Mouse (Mus musculus) midbrain, embryonic 11.5 days (tissue): Measurements from ENCODE around the gene Agap3. TPM values are rescaled to one million over a fixed set of nuclear protein-coding genes. Genes with fewer than 3 reads are reported as not detected.

Experiments
- ATAC-seq: fragments of 200-750 bp; cut with Nextera tagmentation; 2 replicates; pipeline ENCODE4 v1.8.0; 2017; ENCODE audit warnings: moderate TSS enrichment, moderate library complexity; ENCODE audit not compliant: low FRiP score
- DNase-seq: peaks from one replicate; pipeline ENCODE4 v3.0.0; 2015; ENCODE audit warnings: low spot score; ENCODE audit errors: missing footprints
- H3K27ac ChIP-seq: fragments of 300-500 bp; sonication (generic); 2 replicates; pipeline ENCODE4 v1.5.1; 2014; ENCODE audit warnings: low read depth, low read length
- H3K27me3 ChIP-seq: fragments of 300-500 bp; sonication (generic); 2 replicates; pipeline ENCODE4 v1.6.1; 2014; ENCODE audit warnings: mild to moderate bottlenecking, low read length, moderate library complexity, mixed read lengths; ENCODE audit not compliant: control insufficient read depth, insufficient read depth
- H3K36me3 ChIP-seq: fragments of 300-500 bp; sonication (generic); 2 replicates; pipeline ENCODE4 v1.6.1; 2014; ENCODE audit warnings: mild to moderate bottlenecking, low read length, moderate library complexity, mixed read lengths; ENCODE audit not compliant: control insufficient read depth, insufficient read depth
- H3K4me1 ChIP-seq: fragments of 300-500 bp; sonication (generic); 2 replicates; pipeline ENCODE4 v1.6.1; 2014; ENCODE audit warnings: low read length; ENCODE audit not compliant: control insufficient read depth, insufficient read depth
- H3K4me2 ChIP-seq: fragments of 300-500 bp; sonication (generic); 2 replicates; pipeline ENCODE4 v1.6.1; 2014; ENCODE audit warnings: mild to moderate bottlenecking, moderate library complexity
- H3K4me3 ChIP-seq: fragments of 300-500 bp; sonication (generic); 2 replicates; pipeline ENCODE4 v1.5.1; 2014; ENCODE audit warnings: low read depth, low read length
- H3K9ac ChIP-seq: fragments of 300-500 bp; sonication (generic); 2 replicates; pipeline ENCODE4 v1.6.1; 2014; ENCODE audit warnings: low read length
- H3K9me3 ChIP-seq: fragments of 300-500 bp; sonication (generic); 2 replicates; pipeline ENCODE4 v1.6.1; 2016; ENCODE audit warnings: low read length; ENCODE audit not compliant: control insufficient read depth
- WGBS: fragments of 180-500 bp; shearing (Covaris S2); extraction: QIAGEN DNeasy Blood & Tissue Kit; methylation state at CpG from one replicate; pipeline ENCODE4 v1.1.7; 2014; 5-methylcytosine and 5-hydroxymethylcytosine counted together
- polyA plus RNA-seq: library from polyadenylated mRNA; unstranded; fragments of >200 nt; fragmentation: Nextera tagmentation; extraction: Ambion mirVana; gene quantifications from 2 replicates; pipeline ENCODE4 v1.2.1, GENCODE M21; 2014

Agap3 gene
- polyA plus RNA-seq, 1 experiment from 2014 or later, result 57.0 TPM

DNA sequence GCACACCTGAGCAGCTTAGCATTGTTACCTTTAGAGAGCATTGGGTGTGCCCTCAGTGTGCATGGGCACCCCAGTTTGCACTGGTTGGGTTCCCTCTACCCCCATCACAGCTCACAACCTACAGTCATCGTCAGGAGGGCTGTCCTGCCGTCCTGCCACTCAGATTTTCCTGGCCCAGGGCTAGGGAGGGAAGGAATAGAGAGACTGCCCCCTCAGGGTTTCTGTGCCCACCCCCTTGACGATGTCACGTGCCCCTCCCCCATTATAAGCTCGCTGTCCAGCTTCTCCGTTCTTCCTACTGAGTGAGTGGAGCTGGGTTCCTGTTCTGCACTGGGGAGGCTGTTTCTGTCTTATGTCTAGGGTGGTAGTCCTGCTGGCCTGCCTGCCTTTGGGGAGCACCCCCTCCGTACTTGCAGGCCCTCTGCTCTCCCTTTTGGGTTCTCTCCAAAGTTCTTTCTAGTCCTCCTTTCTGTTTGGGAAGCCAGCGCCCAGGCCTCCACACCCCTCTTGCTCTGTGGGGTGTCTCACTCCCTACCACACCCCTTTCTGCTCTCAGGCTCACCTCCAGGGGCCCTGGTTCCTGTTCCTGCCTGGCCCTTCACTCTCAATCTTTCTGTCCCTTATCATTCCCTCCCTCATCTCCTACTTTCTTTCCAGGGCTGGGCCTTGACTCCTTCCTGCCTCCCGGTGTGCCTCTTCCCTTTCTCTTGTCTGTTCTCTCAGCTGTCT is 25.3 kb upstream of the Agap3 start:
- Histone ChIP-seq H3K4me1 (peaks cover 49% of the 10 kb centered on the region), H3K36me3 (peaks cover 3% of the 10 kb centered on the region; the same call in 1 of the 2 replicates), H3K4me2 (peak overlapping the region; percentile 79), H3K27me3 (no peaks in the 10 kb centered on the region), H3K9me3 (no peaks in the 10 kb centered on the region), H3K9ac (0 out of 2 replicates have a peak overlapping the region, but pooled peaks have one; percentile 2), H3K4me3 (peak overlapping the region; percentile 59), H3K27ac (no peak overlapping the region)
- no peak for ATAC-seq
- no peak for DNase-seq
- WGBS, result 7% methylated on average over 9 of the region's 9 CpGs

DNA sequence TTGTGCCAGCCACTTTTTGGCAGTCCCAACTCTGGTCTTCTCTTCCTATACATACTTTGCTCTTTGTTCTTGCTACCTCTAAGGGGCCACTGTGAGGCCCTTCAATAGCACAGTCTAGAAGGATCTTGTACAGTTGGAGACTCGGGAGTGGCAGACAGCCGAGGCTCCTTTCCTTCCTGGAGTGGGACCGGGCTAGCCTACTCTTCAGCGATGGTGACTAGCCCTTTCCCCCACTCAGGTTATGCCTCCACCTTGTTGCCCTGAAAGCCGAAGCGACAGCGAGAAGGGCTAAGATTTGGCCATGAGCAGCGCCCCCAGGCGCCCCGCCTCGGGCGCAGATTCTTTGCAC is 24.7 kb upstream of the Agap3 start:
- H3K9me3 ChIP-seq, result no peaks in the 10 kb centered on the region
- no peak overlapping the region for H3K4me3 ChIP-seq
- H3K4me1 ChIP-seq, result peaks cover 49% of the 10 kb centered on the region
- peaks cover 7% of the 10 kb centered on the region for H3K36me3 ChIP-seq
- H3K9ac ChIP-seq, result 0 out of 2 replicates have a peak overlapping the region, but pooled peaks have one; percentile 2
- no peak overlapping the region for H3K27ac ChIP-seq
- WGBS, result 15% methylated on average over 12 of the region's 12 CpGs
- peak overlapping the region; percentile 23; the same call in 1 of the 2 replicates for H3K4me2 ChIP-seq
- no peak for DNase-seq
- no peak for ATAC-seq
- no peaks in the 10 kb centered on the region for H3K27me3 ChIP-seq

DNA sequence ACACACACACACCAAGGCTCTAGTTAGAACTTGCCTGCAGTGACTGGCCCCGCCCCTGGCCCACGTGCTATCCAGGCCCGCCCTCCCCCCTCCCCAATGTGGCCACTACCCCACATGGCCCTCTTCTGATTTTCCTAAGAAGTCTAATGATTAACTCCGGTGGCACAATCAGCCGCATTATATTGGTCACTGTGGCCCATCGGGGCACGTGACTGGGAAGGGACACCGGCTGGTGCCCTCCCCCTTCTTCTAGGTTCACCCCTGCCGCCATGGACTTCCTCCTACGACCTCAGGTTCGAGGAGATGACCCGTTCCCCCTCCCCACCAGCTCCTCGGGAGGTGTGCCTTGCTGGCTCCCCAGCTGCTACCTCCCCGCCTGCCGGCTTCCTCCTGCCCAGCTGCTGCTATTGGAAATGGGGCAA is 24.0 kb upstream of the Agap3 start:
- 5% methylated on average over 15 of the region's 15 CpGs for WGBS
- Histone ChIP-seq H3K4me1 (peaks cover 44% of the 10 kb centered on the region), H3K4me2 (peak overlapping the region; percentile 23), H3K36me3 (peaks cover 13% of the 10 kb centered on the region), H3K4me3 (no peak overlapping the region), H3K27ac (no peak overlapping the region), H3K9ac (no peak overlapping the region), H3K27me3 (no peaks in the 10 kb centered on the region), H3K9me3 (no peaks in the 10 kb centered on the region)
- ATAC-seq (no peak), DNase-seq (peak; percentile 87)

DNA sequence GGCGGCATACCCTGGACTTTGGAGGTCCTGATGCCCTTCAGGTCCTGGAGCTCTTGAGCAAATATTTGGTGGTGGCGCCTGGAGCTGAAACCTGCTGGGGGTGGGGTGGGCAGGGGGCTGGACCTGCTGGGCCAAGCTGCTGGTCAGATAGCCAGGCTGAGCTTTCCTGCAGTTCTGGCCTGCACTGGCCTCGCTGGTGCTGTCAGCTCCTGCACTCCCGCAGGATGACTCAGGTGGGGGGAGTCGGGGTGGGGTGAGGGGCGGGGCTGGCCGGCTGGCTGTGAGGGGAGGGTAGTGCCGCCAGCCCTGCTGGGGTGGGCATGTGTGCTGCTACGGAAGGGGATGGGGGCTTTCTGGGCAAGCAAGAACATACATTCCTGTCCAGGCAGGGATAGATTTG is 23.4 kb upstream of the Agap3 start:
- WGBS, result 13% methylated on average over 9 of the region's 9 CpGs
- Histone ChIP-seq H3K4me1 (peaks cover 44% of the 10 kb centered on the region), H3K27me3 (no peaks in the 10 kb centered on the region), H3K4me3 (no peak overlapping the region), H3K4me2 (peak overlapping the region; percentile 23; the same call in 1 of the 2 replicates), H3K9ac (no peak overlapping the region), H3K27ac (no peak overlapping the region), H3K36me3 (peaks cover 14% of the 10 kb centered on the region), H3K9me3 (no peaks in the 10 kb centered on the region)
- no peak for DNase-seq
- no peak for ATAC-seq

DNA sequence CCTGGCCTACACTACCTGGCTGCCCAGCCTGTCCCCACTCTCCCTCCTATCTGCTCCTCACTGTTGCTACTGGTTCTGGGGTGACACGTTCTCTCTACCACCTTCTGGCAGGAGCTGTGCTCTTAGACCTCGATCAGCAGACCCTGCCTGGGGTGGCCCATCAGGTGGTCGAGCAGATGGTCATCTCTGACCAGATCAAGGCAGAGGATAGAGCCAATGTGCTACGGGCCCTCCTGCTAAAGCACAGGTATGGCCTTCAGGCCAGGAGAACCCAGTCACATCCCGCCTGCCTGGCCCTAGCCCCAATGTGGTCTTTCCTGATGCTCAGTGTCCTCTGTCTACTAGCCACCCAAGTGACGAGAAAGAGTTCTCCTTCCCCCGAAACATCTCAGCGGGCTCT is 18.0 kb upstream of the Agap3 start:
- H3K4me1 ChIP-seq, result no peaks in the 10 kb centered on the region
- H3K9me3 ChIP-seq, result no peaks in the 10 kb centered on the region
- H3K27me3 ChIP-seq, result no peaks in the 10 kb centered on the region
- no peak overlapping the region for H3K9ac ChIP-seq
- no peak overlapping the region for H3K4me2 ChIP-seq
- WGBS, result 90% methylated on average over 8 of the region's 8 CpGs
- DNase-seq, result no peak
- H3K4me3 ChIP-seq, result no peak overlapping the region
- H3K27ac ChIP-seq, result no peak overlapping the region
- ATAC-seq, result no peak
- peaks cover 24% of the 10 kb centered on the region for H3K36me3 ChIP-seq

DNA sequence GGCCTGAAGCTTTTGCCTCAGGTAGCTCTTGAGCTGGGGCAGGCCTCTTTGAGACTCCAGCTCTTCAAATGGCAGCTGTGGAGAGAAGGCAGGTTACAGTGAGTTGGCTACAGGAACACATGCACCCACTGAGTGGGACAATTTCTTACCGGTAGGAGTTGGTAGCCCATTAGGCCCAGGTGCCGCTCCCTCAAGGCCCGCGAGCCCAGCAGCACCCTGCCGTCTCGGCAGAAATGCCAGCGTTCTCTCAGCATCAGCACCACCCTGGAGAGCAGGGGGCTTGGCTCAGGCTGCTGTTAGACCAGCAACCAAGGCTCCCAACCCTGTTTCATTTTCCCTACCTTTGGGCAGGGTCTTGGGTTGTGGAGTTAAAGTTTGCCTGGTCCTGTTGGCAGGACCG is 10.8 kb upstream of the Agap3 start:
- Histone ChIP-seq H3K4me1 (peaks cover 12% of the 10 kb centered on the region), H3K9ac (no peak overlapping the region), H3K4me3 (no peak overlapping the region), H3K4me2 (no peak overlapping the region), H3K27ac (no peak overlapping the region), H3K9me3 (no peaks in the 10 kb centered on the region), H3K27me3 (no peaks in the 10 kb centered on the region), H3K36me3 (peaks cover 9% of the 10 kb centered on the region; the same call in 1 of the 2 replicates)
- 92% methylated on average over 8 of the region's 8 CpGs for WGBS
- no peak for DNase-seq
- ATAC-seq, result no peak

DNA sequence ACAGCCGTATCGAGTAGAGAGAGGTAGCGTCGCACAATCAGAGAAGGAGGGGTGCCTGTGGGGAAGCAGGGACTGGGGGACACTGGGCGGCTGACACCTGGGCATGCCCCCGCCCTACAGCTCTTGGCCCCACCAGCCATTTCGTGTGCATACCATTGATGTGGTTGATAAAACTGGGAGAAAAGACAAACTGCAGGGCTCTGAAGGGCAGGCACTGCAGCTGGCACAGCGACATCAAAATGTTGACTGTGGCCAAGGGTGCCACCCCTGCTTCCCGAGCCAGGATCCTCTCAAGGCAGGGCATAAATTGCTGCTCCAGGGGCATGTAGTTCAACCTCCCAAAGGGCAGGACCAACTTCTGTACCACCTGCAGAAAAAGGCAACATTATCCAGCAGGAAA is 9.9 kb upstream of the Agap3 start:
- Histone ChIP-seq H3K9me3 (no peaks in the 10 kb centered on the region), H3K36me3 (peaks cover 9% of the 10 kb centered on the region; the same call in 1 of the 2 replicates), H3K4me2 (no peak overlapping the region), H3K9ac (no peak overlapping the region), H3K4me3 (no peak overlapping the region), H3K4me1 (peaks cover 12% of the 10 kb centered on the region), H3K27me3 (no peaks in the 10 kb centered on the region), H3K27ac (no peak overlapping the region)
- WGBS, result 92% methylated on average over 9 of the region's 9 CpGs
- ATAC-seq (no peak), DNase-seq (no peak)

DNA sequence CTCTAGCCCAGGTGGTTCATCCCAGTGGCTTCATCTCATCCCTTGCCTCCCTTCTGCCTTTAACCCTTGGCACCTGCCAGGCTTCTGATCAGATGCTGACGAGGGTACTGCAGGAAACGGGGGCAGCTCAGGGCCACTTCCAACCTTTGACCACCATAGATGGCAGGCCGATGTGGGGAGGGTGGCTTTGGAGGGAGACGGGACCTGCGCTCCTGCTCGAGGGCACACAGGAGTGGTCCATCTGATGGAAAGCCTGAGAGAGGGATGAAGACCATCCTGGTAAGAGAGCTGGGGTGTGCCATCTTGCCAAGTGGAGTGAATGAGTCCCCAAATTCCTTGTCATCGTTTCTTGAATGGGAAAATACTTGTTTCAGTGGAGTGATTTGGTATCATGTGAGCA is 8.8 kb upstream of the Agap3 start:
- Histone ChIP-seq H3K4me3 (no peak overlapping the region), H3K9ac (no peak overlapping the region), H3K4me1 (peaks cover 20% of the 10 kb centered on the region), H3K27me3 (no peaks in the 10 kb centered on the region; the same call in 1 of the 2 replicates), H3K36me3 (peaks cover 9% of the 10 kb centered on the region; the same call in 1 of the 2 replicates), H3K27ac (no peak overlapping the region), H3K4me2 (no peak overlapping the region), H3K9me3 (no peaks in the 10 kb centered on the region)
- 90% methylated on average over 7 of the region's 7 CpGs for WGBS
- DNase-seq, result no peak
- no peak for ATAC-seq

DNA sequence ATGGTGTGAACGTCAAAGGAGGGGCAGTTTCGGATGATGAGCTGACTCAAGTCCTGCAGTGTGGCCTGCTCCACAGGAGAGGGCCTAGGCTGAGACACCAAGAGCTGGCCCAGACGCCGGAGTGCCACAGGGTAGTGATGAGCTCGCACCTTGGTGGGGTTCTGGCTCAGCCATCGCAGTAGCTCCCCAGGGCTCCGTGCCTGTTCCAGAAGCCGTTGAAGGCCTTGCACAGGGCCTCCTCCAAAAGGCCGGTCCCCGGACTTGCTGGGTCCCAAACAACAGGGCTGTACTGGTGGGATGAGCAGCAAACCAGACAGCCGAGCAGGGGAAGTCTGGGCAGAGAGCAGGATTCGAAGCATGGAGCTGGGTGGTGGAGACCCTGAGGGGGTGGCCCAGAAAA is 8.1 kb upstream of the Agap3 start:
- H3K4me2 ChIP-seq, result peak overlapping the region; percentile 71
- H3K27me3 ChIP-seq, result no peaks in the 10 kb centered on the region; the same call in 1 of the 2 replicates
- H3K36me3 ChIP-seq, result peaks cover 9% of the 10 kb centered on the region; the same call in 1 of the 2 replicates
- 88% methylated on average over 12 of the region's 12 CpGs for WGBS
- no peak for ATAC-seq
- H3K4me3 ChIP-seq, result peak overlapping the region; percentile 93
- peak overlapping the region; percentile 95 for H3K9ac ChIP-seq
- no peak overlapping the region for H3K27ac ChIP-seq
- H3K9me3 ChIP-seq, result no peaks in the 10 kb centered on the region
- H3K4me1 ChIP-seq, result peaks cover 20% of the 10 kb centered on the region
- no peak for DNase-seq
